Mouse (Mus musculus) limb, embryonic 11.5 days (tissue): ENCODE data around the gene Hic2. TPM values are rescaled to one million over a fixed set of nuclear protein-coding genes. Genes with fewer than 3 reads are reported as not detected.

Experiments
- ATAC-seq: fragments of 200-750 bp; cut with Nextera tagmentation; 2 replicates; pipeline ENCODE4 v1.8.0; 2017; ENCODE audit warnings: low read depth; ENCODE audit not compliant: insufficient number of reproducible peaks, low FRiP score, low TSS enrichment
- DNase-seq: peaks from one replicate; pipeline ENCODE4 v3.0.0-alpha.2; 2015; ENCODE audit warnings: low spot score
- H3K27ac ChIP-seq: fragments of 300-500 bp; sonication (generic); replicated peaks from 2 replicates; pipeline ENCODE4 v1.5.1; 2014; ENCODE audit warnings: low read depth, mild to moderate bottlenecking, low read length
- H3K27me3 ChIP-seq: fragments of 300-500 bp; sonication (generic); 2 replicates; pipeline ENCODE4 v1.6.1; 2014; ENCODE audit warnings: mild to moderate bottlenecking, low read length, mixed read lengths; ENCODE audit not compliant: control insufficient read depth, insufficient read depth
- H3K36me3 ChIP-seq: fragments of 300-500 bp; sonication (generic); 2 replicates; pipeline ENCODE4 v1.6.1; 2014; ENCODE audit warnings: mild to moderate bottlenecking, low read length, moderate library complexity, mixed read lengths; ENCODE audit not compliant: control insufficient read depth, insufficient read depth
- H3K4me1 ChIP-seq: fragments of 300-500 bp; sonication (generic); 2 replicates; pipeline ENCODE4 v1.6.1; 2014; ENCODE audit warnings: low read length, mixed read lengths; ENCODE audit not compliant: control insufficient read depth, insufficient read depth
- H3K4me2 ChIP-seq: fragments of 300-500 bp; sonication (generic); 2 replicates; pipeline ENCODE4 v1.6.1; 2014; ENCODE audit warnings: low read depth, mild to moderate bottlenecking, moderate library complexity; ENCODE audit not compliant: severe bottlenecking
- H3K4me3 ChIP-seq: fragments of 300-500 bp; sonication (generic); 2 replicates; pipeline ENCODE4 v1.5.1; 2014; ENCODE audit warnings: low read depth, low read length
- H3K9ac ChIP-seq: fragments of 300-500 bp; sonication (generic); 2 replicates; pipeline ENCODE4 v1.6.1; 2014; ENCODE audit warnings: mild to moderate bottlenecking, low read length
- H3K9me3 ChIP-seq: fragments of 300-500 bp; sonication (generic); 2 replicates; pipeline ENCODE4 v1.6.1; 2016; ENCODE audit warnings: low read length; ENCODE audit not compliant: control insufficient read depth
- WGBS: fragments of 180-500 bp; shearing (Covaris S2); extraction: QIAGEN DNeasy Blood & Tissue Kit; methylation state at CpG from one replicate; pipeline ENCODE4 v1.1.7; 2014; 5-methylcytosine and 5-hydroxymethylcytosine counted together
- polyA plus RNA-seq: library from polyadenylated mRNA; unstranded; fragments of >200 nt; fragmentation: Nextera tagmentation; extraction: Ambion mirVana; gene quantifications from 2 replicates; pipeline ENCODE4 v1.2.1, GENCODE M21; 2014

The Hic2 gene
- polyA plus RNA-seq, 1 experiment from 2014 or later, result 9.8 TPM

DNA sequence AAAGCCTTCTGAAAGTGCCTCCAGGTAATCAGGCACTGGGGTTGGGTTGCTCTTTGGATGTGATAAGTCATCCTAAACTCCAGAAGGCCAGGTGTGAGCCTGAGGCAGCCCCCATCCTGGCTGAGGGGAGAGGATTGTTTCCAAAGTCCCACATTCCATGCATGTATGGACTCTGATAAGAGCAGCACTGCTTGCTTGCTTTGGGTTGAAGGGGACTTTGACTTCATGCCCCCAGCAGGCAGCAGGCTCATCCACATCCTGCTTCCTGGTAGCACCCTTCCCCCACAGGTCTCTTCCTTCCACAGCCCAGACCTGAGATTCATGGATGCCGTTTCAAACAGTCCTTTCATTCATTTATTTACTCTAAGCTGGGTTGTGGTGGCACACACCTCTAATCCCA is 10.4 kb downstream of the Hic2 start:
- DNase-seq (no peak), ATAC-seq (no peak)
- WGBS, result 66% methylated on average over 1 of the region's 1 CpGs
- Histone ChIP-seq H3K27ac (no peak overlapping the region), H3K27me3 (no peaks in the 10 kb centered on the region), H3K9me3 (no peaks in the 10 kb centered on the region; the same call in 1 of the 2 replicates), H3K4me3 (no peak overlapping the region), H3K9ac (no peak overlapping the region), H3K36me3 (no peaks in the 10 kb centered on the region), H3K4me2 (no peak overlapping the region), H3K4me1 (no peaks in the 10 kb centered on the region)

DNA sequence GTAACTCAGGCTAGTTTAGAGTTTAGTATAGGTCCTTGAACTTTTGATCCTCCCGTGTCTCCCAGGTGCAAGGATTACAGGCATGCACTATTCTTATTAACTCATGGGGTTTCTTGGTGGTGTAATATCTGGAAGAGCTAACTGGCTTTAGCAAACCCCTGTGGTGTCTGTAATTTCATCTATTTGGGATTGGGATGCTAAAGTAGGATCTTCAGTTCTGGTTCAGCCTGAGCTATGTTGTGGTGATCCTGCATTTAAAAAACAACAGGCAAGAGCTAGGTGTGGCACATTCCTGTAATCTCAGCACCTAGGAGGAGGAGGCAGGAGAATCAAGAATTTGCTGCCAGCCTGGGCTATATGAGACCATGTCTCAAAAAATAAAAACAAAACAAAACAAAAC is 11.6 kb downstream of the Hic2 start:
- no peaks in the 10 kb centered on the region; the same call in 1 of the 2 replicates for H3K9me3 ChIP-seq
- no peak overlapping the region for H3K9ac ChIP-seq
- no peak overlapping the region for H3K4me2 ChIP-seq
- H3K4me3 ChIP-seq, result no peak overlapping the region
- no peak for DNase-seq
- ATAC-seq, result no peak
- no peaks in the 10 kb centered on the region for H3K36me3 ChIP-seq
- H3K27me3 ChIP-seq, result no peaks in the 10 kb centered on the region
- H3K4me1 ChIP-seq, result no peaks in the 10 kb centered on the region
- 80% methylated on average over 1 of the region's 1 CpGs for WGBS
- H3K27ac ChIP-seq, result no peak overlapping the region

DNA sequence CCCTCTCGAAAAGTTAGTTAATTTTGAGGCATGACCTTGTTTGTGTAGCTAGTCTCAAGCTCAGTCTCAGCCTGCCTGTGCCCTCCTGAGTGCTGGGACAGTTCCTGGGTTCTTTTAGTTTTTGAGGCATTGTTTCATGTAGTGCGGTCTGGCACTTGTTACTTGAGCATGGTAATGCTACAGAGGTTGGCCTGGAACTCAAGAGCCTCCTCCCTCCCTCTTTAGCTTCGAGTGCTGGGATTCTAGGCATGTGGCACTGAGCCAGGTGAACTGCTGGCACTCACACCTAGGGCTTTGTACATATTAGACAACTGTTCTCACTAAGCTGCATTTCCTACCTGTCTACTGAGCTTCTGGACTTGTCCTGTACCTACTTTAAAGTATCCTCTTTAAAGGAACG is 14.4 kb downstream of the Hic2 start:
- Histone ChIP-seq H3K36me3 (no peaks in the 10 kb centered on the region), H3K4me1 (0 out of 2 replicates have a peak, but pooled peaks cover 5% of the 10 kb centered on the region), H3K27me3 (no peaks in the 10 kb centered on the region), H3K9ac (no peak overlapping the region), H3K27ac (no peak overlapping the region), H3K9me3 (no peaks in the 10 kb centered on the region; the same call in 1 of the 2 replicates), H3K4me3 (no peak overlapping the region), H3K4me2 (no peak overlapping the region)
- WGBS, result 79% methylated on average over 4 of the region's 4 CpGs
- DNase-seq, result no peak
- ATAC-seq, result no peak

DNA sequence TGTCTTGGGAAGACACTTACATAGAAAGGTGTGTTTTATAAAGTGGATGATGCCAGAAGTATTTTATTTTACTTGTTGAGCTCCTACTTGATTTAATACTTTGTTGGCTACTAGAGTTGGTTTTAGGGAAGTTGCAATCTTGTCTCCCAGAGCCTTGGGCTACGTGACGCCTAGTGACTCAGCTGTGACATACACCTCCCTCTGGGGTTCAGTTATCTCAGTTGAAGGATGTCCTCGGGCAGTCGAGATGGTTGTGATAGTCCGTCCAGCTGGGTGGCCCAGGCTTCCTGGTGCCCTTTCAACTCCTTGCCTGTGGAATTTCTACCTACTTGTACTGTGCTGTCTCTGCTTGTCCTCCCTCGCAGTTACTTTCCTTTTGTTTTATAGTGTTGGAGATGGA is 15.8 kb downstream of the Hic2 start:
- Histone ChIP-seq H3K4me1 (0 out of 2 replicates have a peak, but pooled peaks cover 8% of the 10 kb centered on the region), H3K36me3 (no peaks in the 10 kb centered on the region), H3K27ac (no peak overlapping the region), H3K4me3 (no peak overlapping the region), H3K27me3 (no peaks in the 10 kb centered on the region), H3K4me2 (no peak overlapping the region), H3K9me3 (no peaks in the 10 kb centered on the region; the same call in 1 of the 2 replicates), H3K9ac (no peak overlapping the region)
- ATAC-seq (no peak), DNase-seq (no peak)
- WGBS, result 68% methylated on average over 6 of the region's 6 CpGs

DNA sequence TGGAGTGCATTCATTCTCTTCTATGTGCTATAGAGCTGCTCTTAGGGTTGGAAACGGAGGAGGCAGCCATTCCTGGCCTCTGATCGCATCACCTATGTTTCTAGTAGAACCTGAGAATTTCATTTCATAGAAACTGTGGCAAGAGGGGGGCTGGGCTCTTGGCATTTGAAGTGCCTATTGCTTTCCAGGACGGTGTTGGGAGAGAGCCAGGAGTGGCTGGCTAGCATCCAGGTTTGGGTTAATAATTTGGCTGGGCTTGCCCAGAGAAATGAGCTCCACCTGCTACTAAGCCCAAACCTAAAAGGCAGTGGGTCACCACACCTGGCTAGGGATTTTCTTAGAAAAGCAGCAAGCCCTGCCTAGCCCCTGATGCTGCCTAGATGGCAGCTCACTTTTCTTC is 18.2 kb downstream of the Hic2 start:
- H3K27me3 ChIP-seq, result no peaks in the 10 kb centered on the region
- H3K9me3 ChIP-seq, result no peaks in the 10 kb centered on the region
- WGBS, result 82% methylated on average over 3 of the region's 3 CpGs
- DNase-seq (no peak), ATAC-seq (no peak)
- 0 out of 2 replicates have a peak, but pooled peaks cover 8% of the 10 kb centered on the region for H3K4me1 ChIP-seq
- H3K27ac ChIP-seq, result no peak overlapping the region
- H3K4me3 ChIP-seq, result no peak overlapping the region
- H3K36me3 ChIP-seq, result no peaks in the 10 kb centered on the region; the same call in 1 of the 2 replicates
- no peak overlapping the region for H3K9ac ChIP-seq
- no peak overlapping the region for H3K4me2 ChIP-seq

DNA sequence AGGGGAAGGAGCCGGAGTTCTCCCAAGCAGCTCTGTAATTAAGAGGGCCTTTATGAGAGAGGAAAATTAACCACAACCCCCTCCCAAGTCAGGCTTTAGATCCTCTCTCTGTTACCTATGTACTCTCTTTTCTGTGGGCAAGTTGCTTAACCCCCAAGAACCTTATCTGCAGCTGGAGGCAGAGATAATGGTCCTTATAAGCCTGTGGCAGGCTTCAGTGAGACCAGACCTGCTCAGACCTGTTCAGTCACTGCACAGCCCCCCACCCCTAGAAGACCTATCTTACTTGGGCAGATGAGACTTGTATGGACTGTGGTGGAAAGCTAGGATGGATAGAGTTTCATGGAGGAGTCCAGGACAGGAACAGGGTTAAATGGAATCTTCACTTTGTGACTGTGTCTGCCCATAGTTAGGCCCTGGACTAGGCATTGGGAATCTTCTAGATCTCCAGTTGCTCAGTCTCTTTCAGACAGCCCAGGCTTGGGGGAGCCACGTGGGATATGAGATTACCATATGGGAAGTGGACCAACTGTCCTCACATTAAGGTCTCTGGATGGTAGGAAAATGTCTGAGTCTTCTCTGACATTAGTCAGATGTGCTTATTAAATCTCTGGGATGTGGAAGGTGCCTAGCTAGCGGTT is 18.8 kb downstream of the Hic2 start:
- no peak overlapping the region for H3K27ac ChIP-seq
- H3K27me3 ChIP-seq, result no peaks in the 10 kb centered on the region
- no peaks in the 10 kb centered on the region for H3K9me3 ChIP-seq
- H3K36me3 ChIP-seq, result no peaks in the 10 kb centered on the region; the same call in 1 of the 2 replicates
- H3K4me3 ChIP-seq, result no peak overlapping the region
- no peak overlapping the region for H3K4me2 ChIP-seq
- 67% methylated on average over 3 of the region's 3 CpGs for WGBS
- ATAC-seq (no peak), DNase-seq (no peak)
- 0 out of 2 replicates have a peak, but pooled peaks cover 8% of the 10 kb centered on the region for H3K4me1 ChIP-seq
- H3K9ac ChIP-seq, result no peak overlapping the region

DNA sequence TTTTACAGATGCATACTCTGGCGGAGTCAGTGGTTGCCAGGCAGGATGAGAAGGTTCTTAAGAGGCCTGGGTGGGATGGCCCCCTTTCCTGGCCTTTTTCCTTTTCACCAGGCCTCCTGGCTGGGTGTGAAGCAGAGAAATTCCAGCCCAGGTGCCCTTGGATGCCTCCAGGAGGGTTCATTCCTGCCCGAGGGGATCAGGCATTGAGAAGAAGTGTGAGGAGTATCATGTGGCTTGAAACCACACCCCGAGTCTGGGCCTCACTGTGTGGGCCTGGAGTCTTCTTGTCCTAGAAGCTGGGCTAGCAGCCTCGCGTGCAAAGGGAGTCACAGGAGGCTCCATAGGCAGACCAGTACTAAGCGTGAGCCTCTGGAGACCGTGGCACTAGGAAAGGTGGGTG is 19.5 kb downstream of the Hic2 start:
- no peak overlapping the region for H3K9ac ChIP-seq
- DNase-seq (no peak), ATAC-seq (no peak)
- no peaks in the 10 kb centered on the region for H3K27me3 ChIP-seq
- no peak overlapping the region for H3K4me2 ChIP-seq
- no peaks in the 10 kb centered on the region for H3K9me3 ChIP-seq
- H3K4me1 ChIP-seq, result 0 out of 2 replicates have a peak, but pooled peaks cover 8% of the 10 kb centered on the region
- no peak overlapping the region for H3K4me3 ChIP-seq
- H3K27ac ChIP-seq, result no peak overlapping the region
- H3K36me3 ChIP-seq, result peaks cover 6% of the 10 kb centered on the region
- WGBS, result 52% methylated on average over 7 of the region's 7 CpGs

DNA sequence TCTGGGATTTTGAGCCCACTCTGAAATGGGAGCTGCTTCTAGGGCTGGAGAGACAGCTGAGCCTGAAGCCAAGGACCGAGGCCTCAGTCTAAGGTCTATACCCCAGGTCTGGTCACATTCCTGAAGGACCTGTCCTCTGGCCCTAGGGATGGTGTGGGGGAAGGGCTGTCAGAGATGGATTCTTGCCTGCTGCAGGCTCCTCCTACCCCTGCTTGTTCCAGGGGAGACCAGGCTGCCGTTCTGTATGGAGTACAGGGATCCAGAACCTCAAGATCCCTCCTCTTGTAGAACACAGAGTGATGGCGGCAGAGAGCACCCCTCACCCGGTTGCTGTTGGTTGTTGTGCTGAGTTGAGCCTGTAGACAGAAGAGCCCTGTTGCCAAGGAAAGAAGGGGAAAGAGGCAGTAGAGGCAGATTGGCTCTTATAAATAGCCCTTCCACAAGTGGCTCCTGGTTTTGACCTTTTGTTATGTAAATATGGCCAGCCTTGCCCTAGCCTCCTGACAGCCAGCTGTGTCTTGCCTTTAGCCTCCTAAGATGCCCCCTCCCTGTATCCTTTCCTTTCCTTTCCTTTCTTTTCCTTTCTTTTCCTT is 20.7 kb downstream of the Hic2 start:
- Histone ChIP-seq H3K4me2 (no peak overlapping the region), H3K27me3 (no peaks in the 10 kb centered on the region), H3K4me1 (0 out of 2 replicates have a peak, but pooled peaks cover 8% of the 10 kb centered on the region), H3K9me3 (no peaks in the 10 kb centered on the region), H3K4me3 (no peak overlapping the region), H3K9ac (no peak overlapping the region), H3K27ac (no peak overlapping the region), H3K36me3 (peaks cover 15% of the 10 kb centered on the region)
- WGBS, result 29% methylated on average over 4 of the region's 4 CpGs
- DNase-seq (no peak), ATAC-seq (no peak)
